ENCODE assay signal across 16 mouse cellular contexts in the genomic region with DNA sequence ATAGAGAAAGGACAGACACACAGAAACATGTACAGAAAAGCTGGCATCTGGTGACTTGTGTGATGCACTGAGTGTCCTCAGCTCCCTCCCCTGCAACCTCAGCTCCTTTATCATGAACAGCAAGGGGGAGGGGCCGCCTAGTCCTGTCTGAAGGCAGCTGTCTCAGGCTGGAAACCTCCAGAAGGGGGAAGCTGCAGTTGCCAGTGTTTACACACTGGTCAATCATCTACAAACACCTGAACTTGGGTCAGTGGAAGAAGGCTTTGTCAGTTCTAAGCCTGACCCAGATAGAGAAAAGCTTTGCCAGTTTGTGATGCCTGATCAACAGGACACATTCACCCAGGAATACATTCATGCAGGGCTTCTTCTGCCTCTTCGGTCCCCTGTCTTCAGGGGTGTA. TPM values are rescaled to one million over a fixed set of nuclear protein-coding genes. Genes with fewer than 3 reads are reported as not detected.
DNase-seq lines count a peak whose midpoint lies in the region; ATAC-seq lines count a peak whose summit lies in the region.
"Had no signal": no experiment of that assay in that cellular context is flagged by ENCODE, and none has a peak within 500 bp of the region (broad histone marks: within the 10 kb centered on the region; RNA-seq: fewer than 3 reads in every experiment).

No protein-coding gene starts in this region.

- H3K27ac ChIP-seq in liver, embryonic 15.5 days (replicated peaks) = peak overlapping the region; percentile 53
- H3K27ac ChIP-seq in neural tube, embryonic 15.5 days (replicated peaks) = no peak overlapping the region
- H3K27ac ChIP-seq in heart, embryonic 11.5 days (ENCODE audit: low read depth, low read length) = no peak overlapping the region
- H3K27ac ChIP-seq: forebrain, embryonic 10.5 days had no signal

- no peaks in the 10 kb centered on the region for H3K9me3 ChIP-seq in liver, embryonic 15.5 days (replicated peaks)
- H3K9me3 ChIP-seq in neural tube, embryonic 15.5 days (replicated peaks) = no peaks in the 10 kb centered on the region
- no peaks in the 10 kb centered on the region for H3K9me3 ChIP-seq in heart, embryonic 11.5 days (replicated peaks; ENCODE audit: control insufficient read depth, low read length)
- H3K9me3 ChIP-seq: forebrain, embryonic 10.5 days; G1E had no signal

- H3K4me1 ChIP-seq in liver, embryonic 15.5 days (replicated peaks) = peaks cover 17% of the 10 kb centered on the region
- H3K4me1 ChIP-seq in neural tube, embryonic 15.5 days = no peaks in the 10 kb centered on the region
- H3K4me1 ChIP-seq in heart, embryonic 11.5 days (ENCODE audit: control insufficient read depth, insufficient read depth, low read length) = no peaks in the 10 kb centered on the region; the same call in 1 of the 2 replicates
- H3K4me1 ChIP-seq: forebrain, embryonic 10.5 days had no signal

- no peak overlapping the region for H3K4me2 ChIP-seq in liver, embryonic 15.5 days
- no peak overlapping the region for H3K4me2 ChIP-seq in neural tube, embryonic 15.5 days
- no peak overlapping the region for H3K4me2 ChIP-seq in heart, embryonic 11.5 days

- H3K4me3 ChIP-seq in liver, embryonic 15.5 days (replicated peaks) = no peak overlapping the region
- no peak overlapping the region for H3K4me3 ChIP-seq in neural tube, embryonic 15.5 days (replicated peaks)
- no peak overlapping the region for H3K4me3 ChIP-seq in heart, embryonic 11.5 days (ENCODE audit: low read depth, low read length)
- H3K4me3 ChIP-seq: forebrain, embryonic 10.5 days had no signal

- peak; percentile 63 for ATAC-seq in common myeloid progenitor, adult 5-6 weeks (replicated peaks; ENCODE audit: low read depth, poor library complexity, severe bottlenecking)
- peak; percentile 76 for ATAC-seq in liver, embryonic 15.5 days (ENCODE audit: insufficient read depth)
- ATAC-seq in neutrophil, adult 5-6 weeks (ENCODE audit: extremely low read depth, insufficient number of reproducible peaks, low FRiP score, poor library complexity, severe bottlenecking) = 0 out of 2 replicates have a peak, but pooled peaks have one; percentile 9
- ATAC-seq in neural tube, embryonic 15.5 days (ENCODE audit: low FRiP score) = no peak
- ATAC-seq in heart, embryonic 11.5 days (replicated peaks; ENCODE audit: insufficient number of reproducible peaks, low FRiP score, low TSS enrichment) = no peak

- H3K9ac ChIP-seq in liver, embryonic 15.5 days = no peak overlapping the region
- H3K9ac ChIP-seq in neural tube, embryonic 15.5 days (replicated peaks) = no peak overlapping the region
- no peak overlapping the region for H3K9ac ChIP-seq in heart, embryonic 11.5 days (ENCODE audit: low read depth, low read length)

- WGBS in liver, embryonic 15.5 days (ENCODE audit: insufficient replicate concordance) = 38% methylated on average over 2 of the region's 2 CpGs
- 64% methylated on average over 2 of the region's 2 CpGs for WGBS in neural tube, embryonic 15.5 days
- WGBS in heart, embryonic 11.5 days (ENCODE audit: insufficient replicate concordance) = 16% methylated on average over 2 of the region's 2 CpGs

- DNase-seq in kidney, adult 9 months = peak; percentile 91
- no peak for DNase-seq in cerebellum, adult 11 months
- no peak for DNase-seq in adrenal gland, postnatal 25 days
- DNase-seq: adrenal gland, postnatal 14 days; cerebellum, postnatal 14 days; midbrain, embryonic 14.5 days had no signal

- H3K36me3 ChIP-seq in liver, embryonic 15.5 days (replicated peaks) = no peaks in the 10 kb centered on the region
- no peaks in the 10 kb centered on the region for H3K36me3 ChIP-seq in neural tube, embryonic 15.5 days
- no peaks in the 10 kb centered on the region for H3K36me3 ChIP-seq in heart, embryonic 11.5 days (ENCODE audit: control insufficient read depth, insufficient read depth, low read length)
- H3K36me3 ChIP-seq: forebrain, embryonic 10.5 days; G1E had no signal

- no peaks in the 10 kb centered on the region for H3K27me3 ChIP-seq in liver, embryonic 15.5 days
- no peaks in the 10 kb centered on the region for H3K27me3 ChIP-seq in neural tube, embryonic 15.5 days (replicated peaks)
- H3K27me3 ChIP-seq in heart, embryonic 11.5 days (ENCODE audit: control insufficient read depth, insufficient read depth, low read length) = no peaks in the 10 kb centered on the region

RNA-seq across cellular contexts. Expression of gene Rdh7, which starts 10.9 kb away (rescaled TPM):
- total RNA-seq in common myeloid progenitor, adult 5-6 weeks (2017) = not detected in 2 replicates
- polyA plus RNA-seq in liver, embryonic 15.5 days (2015; fragmentation: Nextera tagmentation; extraction: Ambion mirVana) = 8.8 and 15.7 TPM in 2 replicates
- not detected in 2 replicates for total RNA-seq in neutrophil, adult 5-6 weeks (2017)
- not detected in 2 replicates for polyA plus RNA-seq in neural tube, embryonic 15.5 days (2015; fragmentation: Nextera tagmentation; extraction: Ambion mirVana)
- polyA plus RNA-seq in heart, embryonic 11.5 days (2014; fragmentation: Nextera tagmentation; extraction: Ambion mirVana) = not detected in 2 replicates
- total RNA-seq in adrenal gland, postnatal 25 days (2021) = 5.8 TPM in 1 of 2 replicates, not detected in the other
- total RNA-seq: G1E; left cerebral cortex, postnatal 10 days had no signal
- polyA plus RNA-seq: forebrain, embryonic 10.5 days; G1E; hindbrain, embryonic 11.5 days; midbrain, embryonic 14.5 days had no signal

RNA-seq across cellular contexts. Expression of gene Rdh16f2, which starts 11.4 kb away (rescaled TPM):
- total RNA-seq in common myeloid progenitor, adult 5-6 weeks (2017) = not detected in 2 replicates
- 0.29 and 0.68 TPM in 2 replicates for polyA plus RNA-seq in liver, embryonic 15.5 days (2015; fragmentation: Nextera tagmentation; extraction: Ambion mirVana)
- total RNA-seq in neutrophil, adult 5-6 weeks (2017) = not detected in 2 replicates
- polyA plus RNA-seq in neural tube, embryonic 15.5 days (2015; fragmentation: Nextera tagmentation; extraction: Ambion mirVana) = not detected in 2 replicates
- not detected in 2 replicates for polyA plus RNA-seq in heart, embryonic 11.5 days (2014; fragmentation: Nextera tagmentation; extraction: Ambion mirVana)
- not detected in 2 replicates for total RNA-seq in adrenal gland, postnatal 25 days (2021)
- total RNA-seq: left cerebral cortex, postnatal 10 days had no signal
- polyA plus RNA-seq: forebrain, embryonic 10.5 days; hindbrain, embryonic 11.5 days; midbrain, embryonic 14.5 days had no signal

RNA-seq across cellular contexts. Expression of gene Sdr9c7, which starts 20.6 kb away (rescaled TPM):
- not detected in 2 replicates for total RNA-seq in common myeloid progenitor, adult 5-6 weeks (2017)
- not detected in 2 replicates for polyA plus RNA-seq in liver, embryonic 15.5 days (2015; fragmentation: Nextera tagmentation; extraction: Ambion mirVana)
- not detected in 2 replicates for total RNA-seq in neutrophil, adult 5-6 weeks (2017)
- polyA plus RNA-seq in neural tube, embryonic 15.5 days (2015; fragmentation: Nextera tagmentation; extraction: Ambion mirVana) = 0.06 TPM in 1 of 2 replicates, not detected in the other
- polyA plus RNA-seq in heart, embryonic 11.5 days (2014; fragmentation: Nextera tagmentation; extraction: Ambion mirVana) = not detected in 2 replicates
- 0.82 and 2.6 TPM in 2 replicates for total RNA-seq in adrenal gland, postnatal 25 days (2021)
- total RNA-seq: left cerebral cortex, postnatal 10 days had no signal
- polyA plus RNA-seq: forebrain, embryonic 10.5 days; G1E; hindbrain, embryonic 11.5 days; midbrain, embryonic 14.5 days had no signal

RNA-seq across cellular contexts. Expression of gene Rdh19, which starts 28.0 kb away (rescaled TPM):
- total RNA-seq in common myeloid progenitor, adult 5-6 weeks (2017) = not detected in 2 replicates
- 0.05 TPM in 1 of 2 replicates, not detected in the other for polyA plus RNA-seq in liver, embryonic 15.5 days (2015; fragmentation: Nextera tagmentation; extraction: Ambion mirVana)
- total RNA-seq in neutrophil, adult 5-6 weeks (2017) = not detected in 2 replicates
- not detected in 2 replicates for polyA plus RNA-seq in neural tube, embryonic 15.5 days (2015; fragmentation: Nextera tagmentation; extraction: Ambion mirVana)
- not detected in 2 replicates for polyA plus RNA-seq in heart, embryonic 11.5 days (2014; fragmentation: Nextera tagmentation; extraction: Ambion mirVana)
- not detected in 2 replicates for total RNA-seq in adrenal gland, postnatal 25 days (2021)
- total RNA-seq: adrenal gland, postnatal 14 days; left cerebral cortex, postnatal 10 days had no signal
- polyA plus RNA-seq: forebrain, embryonic 10.5 days; G1E; gonadal fat pad, adult 2 months; hindbrain, embryonic 11.5 days; midbrain, embryonic 14.5 days had no signal

Comparison
In these comparisons a context has a peak if more than half of its experiments do, and no peak if none do; other contexts are left out.
1. ATAC-seq: peak in common myeloid progenitor, adult 5-6 weeks (single experiment), liver, embryonic 15.5 days (single experiment) and neutrophil, adult 5-6 weeks (single experiment); none in neural tube, embryonic 15.5 days (single experiment) and heart, embryonic 11.5 days (single experiment).